Mouse (Mus musculus): ENCODE measurements at regions not wholly inside any gene's neighbourhood (a gene's known extent, or its start where the extent isn't known, plus 50 kb on each side); places are given as distances from the start of the nearest gene placed in this dataset.

DNA sequence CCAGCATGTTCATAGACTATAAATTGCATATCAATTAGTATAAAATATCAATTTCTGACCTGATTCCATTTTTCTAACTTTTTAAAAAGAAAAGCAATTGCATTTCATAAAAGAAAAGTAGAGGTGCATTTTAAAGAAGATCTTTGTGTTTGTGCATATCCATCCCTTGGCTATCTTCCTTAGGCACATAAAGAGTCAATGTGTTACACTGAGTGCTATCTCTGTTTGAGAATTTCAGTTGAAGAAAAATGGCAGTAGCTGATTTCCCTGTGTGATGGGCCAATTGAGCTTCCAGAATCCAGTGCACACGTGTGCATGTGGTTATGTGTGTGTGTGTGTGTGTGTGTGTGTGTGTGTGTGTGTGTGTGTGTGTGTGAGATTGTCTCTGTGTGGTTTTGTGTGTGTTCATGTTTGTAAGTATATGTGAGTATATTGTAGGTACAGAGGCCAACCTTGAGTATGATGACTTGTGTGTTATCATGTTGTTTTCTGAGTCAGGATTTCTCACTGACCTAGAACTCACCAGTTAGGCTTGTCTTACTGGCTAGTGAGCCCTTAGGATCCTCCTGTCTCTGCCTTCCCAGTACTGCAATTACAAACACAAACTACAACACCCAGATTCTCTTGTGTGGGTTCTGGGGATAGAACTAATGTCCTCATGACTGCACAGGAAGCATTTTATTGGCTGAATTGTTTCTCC is 249.6 kb downstream of the Cdk5rap2 start:
- H3K4me2 ChIP-seq (replicated peaks; ENCODE audit: low read depth, low read length) = no peak overlapping the region
- ATAC-seq (ENCODE audit: low FRiP score, low TSS enrichment) = no peak
- H3K9ac ChIP-seq (replicated peaks; ENCODE audit: low read length) = no peak overlapping the region
- no peak overlapping the region for H3K27ac ChIP-seq (ENCODE audit: low read length)
- H3K4me3 ChIP-seq (ENCODE audit: low read length) = no peak overlapping the region
- 81% methylated on average over 1 of the region's 1 CpGs for WGBS
- no peaks in the 10 kb centered on the region for H3K27me3 ChIP-seq (ENCODE audit: insufficient read depth, low read length)
- no peaks in the 10 kb centered on the region for H3K36me3 ChIP-seq (ENCODE audit: insufficient read depth, low read length)
- H3K4me1 ChIP-seq (ENCODE audit: insufficient read depth, low read length) = no peaks in the 10 kb centered on the region
- no peaks in the 10 kb centered on the region for H3K9me3 ChIP-seq (ENCODE audit: low read length)

DNA sequence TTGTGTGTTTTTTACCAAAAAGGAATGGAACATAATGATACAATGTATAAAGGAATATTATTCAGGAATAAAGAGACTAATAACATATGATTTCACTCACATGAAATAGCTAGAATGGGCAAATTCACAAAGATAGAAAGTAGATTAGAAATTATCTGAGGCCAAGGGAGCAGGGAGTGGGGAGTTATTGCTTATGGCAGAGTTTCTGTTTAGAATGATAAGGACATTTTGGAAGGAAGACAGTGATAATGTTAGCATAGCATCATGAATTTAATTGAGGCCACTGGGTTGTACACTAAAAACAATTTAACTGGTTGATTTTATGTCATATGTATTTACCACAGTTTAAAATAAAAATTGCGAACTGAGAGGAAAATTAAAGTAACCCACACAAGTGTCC is 250.2 kb downstream of the Cdk5rap2 start:
- no peaks in the 10 kb centered on the region for H3K4me1 ChIP-seq (ENCODE audit: insufficient read depth, low read length)
- WGBS = 98% methylated on average over 1 of the region's 1 CpGs
- no peak overlapping the region for H3K4me3 ChIP-seq (ENCODE audit: low read length)
- no peaks in the 10 kb centered on the region for H3K27me3 ChIP-seq (ENCODE audit: insufficient read depth, low read length)
- H3K36me3 ChIP-seq (ENCODE audit: insufficient read depth, low read length) = no peaks in the 10 kb centered on the region
- no peak overlapping the region for H3K4me2 ChIP-seq (replicated peaks; ENCODE audit: low read depth, low read length)
- H3K27ac ChIP-seq (ENCODE audit: low read length) = no peak overlapping the region
- H3K9me3 ChIP-seq (ENCODE audit: low read length) = no peaks in the 10 kb centered on the region
- H3K9ac ChIP-seq (replicated peaks; ENCODE audit: low read length) = no peak overlapping the region
- no peak for ATAC-seq (ENCODE audit: low FRiP score, low TSS enrichment)

DNA sequence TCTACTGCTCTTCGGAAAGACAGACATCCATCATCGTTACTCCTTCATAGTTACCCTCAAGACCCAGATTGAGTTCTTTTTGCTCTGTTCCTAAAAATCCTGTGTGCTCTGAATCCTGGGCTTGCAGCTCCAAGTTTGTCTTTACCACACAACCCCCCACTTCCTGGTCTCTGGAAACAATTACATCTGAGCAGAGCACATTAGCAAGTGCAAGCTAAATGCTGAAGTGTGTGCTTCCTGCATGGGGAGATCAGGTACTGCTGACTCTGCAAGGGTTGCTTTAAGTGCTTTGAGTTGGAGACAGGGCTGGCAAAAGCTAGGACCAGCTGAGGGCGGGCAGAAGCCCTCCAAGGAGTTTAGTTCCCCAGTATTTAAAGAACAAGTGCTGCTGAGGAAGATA is 257.1 kb downstream of the Cdk5rap2 start:
- Histone ChIP-seq H3K27ac (ENCODE audit: low read length) (no peak overlapping the region), H3K27me3 (ENCODE audit: insufficient read depth, low read length) (no peaks in the 10 kb centered on the region), H3K4me2 (replicated peaks; ENCODE audit: low read depth, low read length) (no peak overlapping the region), H3K9ac (replicated peaks; ENCODE audit: low read length) (no peak overlapping the region), H3K4me1 (ENCODE audit: insufficient read depth, low read length) (no peaks in the 10 kb centered on the region), H3K4me3 (ENCODE audit: low read length) (no peak overlapping the region), H3K36me3 (ENCODE audit: insufficient read depth, low read length) (no peaks in the 10 kb centered on the region), H3K9me3 (ENCODE audit: low read length) (no peaks in the 10 kb centered on the region)
- 59% methylated on average over 3 of the region's 3 CpGs for WGBS
- ATAC-seq (ENCODE audit: low FRiP score, low TSS enrichment) = no peak

DNA sequence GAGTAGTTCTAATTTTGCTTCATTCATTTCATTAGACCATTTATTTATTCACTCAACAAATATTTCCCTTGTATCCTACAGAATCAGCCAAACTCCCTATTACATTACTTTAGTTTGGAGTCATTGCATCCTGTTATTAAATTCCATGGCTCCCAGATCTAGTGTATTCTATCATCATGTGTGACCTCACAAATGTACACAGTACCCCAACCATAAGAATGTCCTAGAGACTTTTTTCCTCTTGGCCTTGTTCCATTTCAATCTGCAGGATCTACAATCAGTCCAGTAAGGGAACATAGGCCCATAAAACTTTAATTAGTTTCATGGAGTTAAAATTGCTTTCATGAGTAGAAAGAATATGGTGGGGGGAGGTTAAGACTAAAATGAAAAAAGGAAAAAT is 301.2 kb downstream of the Cdk5rap2 start:
- Histone ChIP-seq H3K9me3 (ENCODE audit: low read length) (no peaks in the 10 kb centered on the region), H3K27me3 (ENCODE audit: insufficient read depth, low read length) (no peaks in the 10 kb centered on the region), H3K4me2 (replicated peaks; ENCODE audit: low read depth, low read length) (no peak overlapping the region), H3K4me3 (ENCODE audit: low read length) (no peak overlapping the region), H3K4me1 (ENCODE audit: insufficient read depth, low read length) (no peaks in the 10 kb centered on the region), H3K27ac (ENCODE audit: low read length) (no peak overlapping the region), H3K36me3 (ENCODE audit: insufficient read depth, low read length) (no peaks in the 10 kb centered on the region), H3K9ac (replicated peaks; ENCODE audit: low read length) (no peak overlapping the region)
- ATAC-seq (ENCODE audit: low FRiP score, low TSS enrichment) = no peak

DNA sequence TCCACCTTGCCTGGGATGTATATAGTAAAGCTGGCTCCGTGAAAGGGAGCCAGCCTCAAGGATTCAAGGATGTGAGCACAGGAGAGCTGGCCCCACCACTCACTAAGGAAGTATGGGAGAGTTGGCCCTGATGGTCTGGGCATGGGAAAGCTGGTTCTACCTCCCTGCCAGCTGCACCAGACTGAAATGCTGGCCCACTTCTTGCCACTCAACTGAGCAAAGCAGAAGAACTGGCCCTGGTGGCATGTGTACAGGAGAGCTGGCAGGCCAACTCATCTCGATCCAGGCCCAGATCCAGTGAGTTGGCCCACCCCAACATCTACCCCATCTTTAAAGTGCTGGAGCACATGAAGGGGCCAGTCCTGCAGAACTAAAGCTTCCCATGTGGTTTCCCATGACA is 304.5 kb downstream of the Cdk5rap2 start:
- WGBS = 81% methylated on average over 2 of the region's 2 CpGs
- no peak for ATAC-seq (ENCODE audit: low FRiP score, low TSS enrichment)

DNA sequence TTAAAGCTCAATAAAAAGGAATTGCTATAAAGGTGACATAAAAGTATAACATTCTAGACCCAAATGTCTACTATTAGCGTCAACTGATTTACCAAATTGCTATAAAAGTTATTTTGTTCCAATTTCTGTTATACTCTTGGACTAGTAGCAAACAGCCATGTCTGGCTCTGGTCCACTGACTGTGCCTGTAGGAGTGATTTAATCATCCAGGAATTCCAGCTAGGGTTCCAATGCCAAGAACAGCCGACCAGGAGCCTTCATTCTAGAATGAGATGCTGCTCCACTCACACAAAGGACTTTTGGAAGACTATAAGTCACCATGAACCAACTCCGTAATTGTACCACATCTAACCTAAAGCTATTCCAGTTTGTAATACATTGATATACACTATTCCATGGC is 312.9 kb downstream of the Cdk5rap2 start:
- Histone ChIP-seq H3K4me2 (replicated peaks; ENCODE audit: low read depth, low read length) (no peak overlapping the region), H3K27me3 (ENCODE audit: insufficient read depth, low read length) (no peaks in the 10 kb centered on the region), H3K36me3 (ENCODE audit: insufficient read depth, low read length) (no peaks in the 10 kb centered on the region), H3K27ac (ENCODE audit: low read length) (no peak overlapping the region), H3K9ac (replicated peaks; ENCODE audit: low read length) (no peak overlapping the region), H3K4me3 (ENCODE audit: low read length) (no peak overlapping the region), H3K9me3 (ENCODE audit: low read length) (no peaks in the 10 kb centered on the region), H3K4me1 (ENCODE audit: insufficient read depth, low read length) (no peaks in the 10 kb centered on the region)
- no peak for ATAC-seq (ENCODE audit: low FRiP score, low TSS enrichment)
- WGBS = 62% methylated on average over 3 of the region's 3 CpGs

More for the DNA sequence above, 304.5 kb downstream of the Cdk5rap2 start:
- H3K9me3 ChIP-seq (ENCODE audit: low read length) = no peaks in the 10 kb centered on the region
- H3K4me1 ChIP-seq (ENCODE audit: insufficient read depth, low read length) = no peaks in the 10 kb centered on the region
- H3K36me3 ChIP-seq (ENCODE audit: insufficient read depth, low read length) = no peaks in the 10 kb centered on the region
- H3K9ac ChIP-seq (replicated peaks; ENCODE audit: low read length) = no peak overlapping the region
- H3K27ac ChIP-seq (ENCODE audit: low read length) = no peak overlapping the region
- no peak overlapping the region for H3K4me2 ChIP-seq (replicated peaks; ENCODE audit: low read depth, low read length)
- H3K27me3 ChIP-seq (ENCODE audit: insufficient read depth, low read length) = no peaks in the 10 kb centered on the region
- no peak overlapping the region for H3K4me3 ChIP-seq (ENCODE audit: low read length)

DNA sequence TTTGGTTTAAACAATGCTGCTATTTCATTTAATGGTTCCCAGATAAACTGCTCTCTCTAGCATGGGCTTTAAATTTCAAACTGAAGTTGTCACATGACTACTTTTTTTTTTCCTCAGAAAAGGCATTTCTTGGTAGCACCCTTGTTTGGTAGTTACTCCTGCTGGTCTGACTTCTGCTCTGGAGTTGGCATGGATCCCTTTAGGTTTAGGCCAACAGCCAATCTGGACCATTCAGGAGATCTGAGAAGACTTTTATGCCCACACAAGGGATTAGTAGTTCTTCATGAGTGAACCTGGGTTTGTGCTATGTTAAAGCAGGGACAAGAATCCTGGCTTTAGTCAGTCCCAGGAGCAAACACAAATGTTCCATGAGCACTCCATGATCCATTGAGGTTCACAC is 332.0 kb downstream of the Cdk5rap2 start:
- Histone ChIP-seq H3K27me3 (ENCODE audit: insufficient read depth, low read length) (no peaks in the 10 kb centered on the region), H3K36me3 (ENCODE audit: insufficient read depth, low read length) (no peaks in the 10 kb centered on the region), H3K9ac (replicated peaks; ENCODE audit: low read length) (no peak overlapping the region), H3K9me3 (ENCODE audit: low read length) (no peaks in the 10 kb centered on the region), H3K27ac (ENCODE audit: low read length) (no peak overlapping the region), H3K4me3 (ENCODE audit: low read length) (no peak overlapping the region), H3K4me1 (ENCODE audit: insufficient read depth, low read length) (no peaks in the 10 kb centered on the region), H3K4me2 (replicated peaks; ENCODE audit: low read depth, low read length) (no peak overlapping the region)
- ATAC-seq (ENCODE audit: low FRiP score, low TSS enrichment) = no peak

DNA sequence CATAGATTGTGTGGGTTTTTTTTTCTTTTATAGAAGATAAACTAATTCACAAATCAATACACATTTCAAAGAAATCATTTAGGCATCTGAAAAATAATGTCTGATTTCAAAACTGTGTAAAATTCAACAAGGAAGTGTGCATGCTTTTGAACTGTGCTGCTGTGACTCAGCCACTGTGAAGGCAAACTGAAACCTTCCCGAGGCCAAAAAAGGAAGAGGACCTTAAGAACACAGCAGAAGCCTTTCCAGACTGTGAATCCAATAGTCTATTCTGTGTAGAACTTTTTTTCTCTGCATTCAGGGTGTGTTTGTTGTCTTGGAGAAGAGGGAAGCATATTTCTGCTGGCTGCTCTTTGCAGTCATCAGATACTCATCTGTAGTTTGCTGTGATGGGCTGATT is 347.7 kb downstream of the Cdk5rap2 start:
- Histone ChIP-seq H3K27me3 (ENCODE audit: insufficient read depth, low read length) (no peaks in the 10 kb centered on the region), H3K9me3 (ENCODE audit: low read length) (no peaks in the 10 kb centered on the region), H3K4me1 (ENCODE audit: insufficient read depth, low read length) (no peaks in the 10 kb centered on the region), H3K4me2 (replicated peaks; ENCODE audit: low read depth, low read length) (no peak overlapping the region), H3K4me3 (ENCODE audit: low read length) (no peak overlapping the region), H3K36me3 (ENCODE audit: insufficient read depth, low read length) (no peaks in the 10 kb centered on the region), H3K9ac (replicated peaks; ENCODE audit: low read length) (no peak overlapping the region), H3K27ac (ENCODE audit: low read length) (no peak overlapping the region)
- ATAC-seq (ENCODE audit: low FRiP score, low TSS enrichment) = no peak
- 70% methylated on average over 1 of the region's 1 CpGs for WGBS

DNA sequence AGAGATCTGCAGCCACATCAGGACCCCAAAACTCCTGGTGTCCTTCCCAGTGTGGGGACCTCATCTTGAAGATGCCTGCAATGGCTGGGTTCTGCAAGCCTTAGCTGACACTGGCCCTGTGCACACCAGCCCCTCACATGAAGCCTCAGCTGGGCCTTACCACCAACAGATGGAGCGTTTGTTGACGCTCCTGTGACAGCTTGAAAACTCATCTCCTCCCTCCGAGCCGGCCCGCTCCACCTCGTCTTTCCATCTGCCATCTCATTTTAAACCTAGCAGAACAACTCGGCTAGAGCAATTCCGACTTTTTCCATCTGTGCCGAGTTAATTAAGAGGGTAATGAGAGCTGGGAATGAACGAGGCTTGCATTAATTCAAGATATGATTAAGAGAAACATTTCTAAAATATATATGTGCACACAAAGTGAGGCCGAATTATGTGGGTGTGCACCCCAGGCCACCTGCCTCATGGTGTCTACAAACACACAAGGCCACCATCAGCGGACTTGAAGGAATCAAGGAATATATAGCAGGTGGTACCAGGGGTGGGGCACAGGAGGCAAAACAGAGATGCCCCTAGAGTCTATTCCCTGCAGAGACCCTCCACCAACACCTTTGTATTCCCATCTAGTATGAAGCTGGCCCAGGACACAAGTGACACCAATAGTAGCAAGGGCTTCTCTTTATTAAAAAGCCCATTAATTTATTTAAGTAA is 351.3 kb downstream of the Cdk5rap2 start:
- 82% methylated on average over 12 of the region's 12 CpGs for WGBS

DNA sequence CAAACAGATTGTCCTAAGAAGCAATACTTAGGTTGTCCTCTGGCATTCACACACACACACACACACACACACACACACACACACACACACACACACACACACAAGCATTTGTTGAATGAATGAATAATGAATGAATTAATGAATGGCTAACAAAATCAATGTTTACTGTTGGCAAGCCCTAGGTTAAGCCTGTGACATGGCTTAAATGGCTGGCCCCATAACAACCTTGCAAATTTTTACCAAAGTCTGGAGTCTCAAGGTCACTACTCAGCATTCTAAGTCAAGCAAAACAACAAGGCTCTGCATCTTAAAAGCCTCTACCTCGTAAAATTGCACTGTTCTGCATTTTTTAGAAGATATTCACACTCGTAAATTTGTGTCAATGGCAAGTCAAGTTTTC is 357.1 kb downstream of the Cdk5rap2 start:
- Histone ChIP-seq H3K27ac (ENCODE audit: low read length) (no peak overlapping the region), H3K27me3 (ENCODE audit: insufficient read depth, low read length) (no peaks in the 10 kb centered on the region), H3K9me3 (ENCODE audit: low read length) (no peaks in the 10 kb centered on the region), H3K4me3 (ENCODE audit: low read length) (no peak overlapping the region), H3K36me3 (ENCODE audit: insufficient read depth, low read length) (no peaks in the 10 kb centered on the region), H3K4me1 (ENCODE audit: insufficient read depth, low read length) (no peaks in the 10 kb centered on the region), H3K9ac (replicated peaks; ENCODE audit: low read length) (no peak overlapping the region), H3K4me2 (replicated peaks; ENCODE audit: low read depth, low read length) (no peak overlapping the region)
- 75% methylated on average over 2 of the region's 2 CpGs for WGBS
- ATAC-seq (ENCODE audit: low FRiP score, low TSS enrichment) = no peak

More for the DNA sequence above, 351.3 kb downstream of the Cdk5rap2 start:
- Histone ChIP-seq H3K9me3 (ENCODE audit: low read length) (no peaks in the 10 kb centered on the region), H3K4me2 (replicated peaks; ENCODE audit: low read depth, low read length) (no peak overlapping the region), H3K27me3 (ENCODE audit: insufficient read depth, low read length) (no peaks in the 10 kb centered on the region), H3K27ac (ENCODE audit: low read length) (no peak overlapping the region), H3K36me3 (ENCODE audit: insufficient read depth, low read length) (no peaks in the 10 kb centered on the region), H3K9ac (replicated peaks; ENCODE audit: low read length) (no peak overlapping the region), H3K4me3 (ENCODE audit: low read length) (no peak overlapping the region), H3K4me1 (ENCODE audit: insufficient read depth, low read length) (no peaks in the 10 kb centered on the region)
- no peak for ATAC-seq (ENCODE audit: low FRiP score, low TSS enrichment)

All from kidney, embryonic 16.5 days (tissue).